Mouse (Mus musculus) cerebral cortex, adult 2 months (tissue): ENCODE results near the gene Dnaja4.

ENCODE experiments used
- WGBS: fragments of 180-500 bp; shearing (Covaris S2); methylation state at CpG from one replicate; pipeline ENCODE4 v1.1.7; 2018; 5-methylcytosine and 5-hydroxymethylcytosine counted together

Dnaja4 gene

GRCm38 (mm10) chr9:54751684-54752083 lies 53.0 kb downstream of the Dnaja4 start:
- WGBS = 96% methylated on average over 2 of the region's 2 CpGs

- 69% methylated on average over 21 of the region's 21 CpGs for WGBS
Measured at GRCm38 (mm10) chr9:54752201-54752943, 53.7 kb downstream of the Dnaja4 start.

- 77% methylated on average over 11 of the region's 11 CpGs for WGBS
Measured at GRCm38 (mm10) chr9:54752944-54753295, 54.2 kb downstream of the Dnaja4 start.

GRCm38 (mm10) chr9:54759592-54759991 lies 60.9 kb downstream of the Dnaja4 start:
- 40% methylated on average over 6 of the region's 6 CpGs for WGBS

- 48% methylated on average over 12 of the region's 12 CpGs for WGBS
Measured at GRCm38 (mm10) chr9:54764091-54764490, 65.4 kb downstream of the Dnaja4 start.

- 2% methylated on average over 45 of the region's 45 CpGs for WGBS
Measured at GRCm38 (mm10) chr9:54764561-54765217, 66.0 kb downstream of the Dnaja4 start, which contains the start of gene Crabp1. Crabp1 (plus strand) TSS chr9:54764748.

GRCm38 (mm10) chr9:54765336-54766085 lies 66.8 kb downstream of the Dnaja4 start:
- 2% methylated on average over 41 of the region's 41 CpGs for WGBS
